Mouse (Mus musculus) lung, embryonic 14.5 days (tissue): ENCODE data around the gene Habp2. TPM values are rescaled to one million over a fixed set of nuclear protein-coding genes. Genes with fewer than 3 reads are reported as not detected.
A peak's percentile ranks its signal among the peaks of the same experiment; 100 is the strongest.

Experiments used
- ATAC-seq: fragments of 200-750 bp; cut with Nextera tagmentation; 2 replicates; pipeline ENCODE4 v1.8.0; 2017; ENCODE audit warnings: mild to moderate bottlenecking, moderate TSS enrichment, moderate library complexity; ENCODE audit not compliant: insufficient read depth
- DNase-seq: peaks from one replicate; pipeline ENCODE4 v3.0.0-alpha.2; 2015
- H3K27ac ChIP-seq: fragments of 300-500 bp; sonication (generic); 2 replicates; pipeline ENCODE4 v1.5.1; 2014; ENCODE audit warnings: low read depth, mild to moderate bottlenecking, moderate library complexity
- H3K27me3 ChIP-seq: fragments of 300-500 bp; sonication (generic); 2 replicates; pipeline ENCODE4 v1.6.1; 2014; ENCODE audit warnings: low read length, control low read depth; ENCODE audit not compliant: insufficient read depth
- H3K36me3 ChIP-seq: fragments of 300-500 bp; sonication (generic); 2 replicates; pipeline ENCODE4 v1.6.1; 2014; ENCODE audit warnings: control low read depth; ENCODE audit not compliant: insufficient read depth
- H3K4me1 ChIP-seq: fragments of 300-500 bp; sonication (generic); 2 replicates; pipeline ENCODE4 v1.6.1; 2014; ENCODE audit warnings: antibody characterized with exemption, control low read depth; ENCODE audit not compliant: insufficient read depth
- H3K4me2 ChIP-seq: fragments of 300-500 bp; sonication (generic); 2 replicates; pipeline ENCODE4 v1.6.1; 2014; ENCODE audit warnings: mild to moderate bottlenecking
- H3K4me3 ChIP-seq: fragments of 300-500 bp; sonication (generic); 2 replicates; pipeline ENCODE4 v1.5.1; 2014; ENCODE audit warnings: low read depth, low read length
- H3K9ac ChIP-seq: fragments of 300-500 bp; sonication (generic); 2 replicates; pipeline ENCODE4 v1.6.1; 2014
- H3K9me3 ChIP-seq: fragments of 300-500 bp; sonication (generic); 2 replicates; pipeline ENCODE4 v1.6.1; 2016; ENCODE audit warnings: low read depth, low read length, control low read depth
- CTCF ChIP-seq: IDR thresholded peaks from 2 replicates; pipeline ENCODE4 v1.5.1; 2016; ENCODE audit warnings: antibody characterized with exemption, low read depth
- WGBS: fragments of 180-500 bp; shearing (Covaris S2); extraction: QIAGEN DNeasy Blood & Tissue Kit; methylation state at CpG from one replicate; pipeline ENCODE4 v1.1.7; 2014; 5-methylcytosine and 5-hydroxymethylcytosine counted together
- polyA plus RNA-seq: library from polyadenylated mRNA; unstranded; fragments of >200 nt; fragmentation: Nextera tagmentation; extraction: Ambion mirVana; gene quantifications from 2 replicates; pipeline ENCODE4 v1.2.1, GENCODE M21; 2014

Gene Habp2
- polyA plus RNA-seq, 1 experiment from 2014 or later = 3.1 TPM

- H3K27me3 ChIP-seq = no peaks in the 10 kb centered on the region
- no peak overlapping the region for H3K4me3 ChIP-seq
- H3K9ac ChIP-seq = no peak overlapping the region
- H3K4me2 ChIP-seq = no peak overlapping the region
- no peak for TF ChIP-seq CTCF
- no peak overlapping the region for H3K27ac ChIP-seq
- no peaks in the 10 kb centered on the region for H3K4me1 ChIP-seq
- DNase-seq (no peak), ATAC-seq (no peak)
- WGBS = 60% methylated on average over 11 of the region's 11 CpGs
- H3K9me3 ChIP-seq = no peaks in the 10 kb centered on the region
- H3K36me3 ChIP-seq = no peaks in the 10 kb centered on the region
These were observed 8.6 kb upstream of the Habp2 start for GRCm38 (mm10) chr19:56278366-56278765.

GRCm38 (mm10) chr19:56285222-56285621 is 1.7 kb upstream of the Habp2 start:
- no peak overlapping the region for H3K27ac ChIP-seq
- 51% methylated on average over 4 of the region's 4 CpGs for WGBS
- H3K4me3 ChIP-seq = no peak overlapping the region
- H3K27me3 ChIP-seq = no peaks in the 10 kb centered on the region
- no peak for TF ChIP-seq CTCF
- H3K4me1 ChIP-seq = no peaks in the 10 kb centered on the region
- no peaks in the 10 kb centered on the region for H3K36me3 ChIP-seq
- no peaks in the 10 kb centered on the region for H3K9me3 ChIP-seq
- DNase-seq (no peak), ATAC-seq (no peak)
- H3K9ac ChIP-seq = no peak overlapping the region
- H3K4me2 ChIP-seq = no peak overlapping the region

DNA sequence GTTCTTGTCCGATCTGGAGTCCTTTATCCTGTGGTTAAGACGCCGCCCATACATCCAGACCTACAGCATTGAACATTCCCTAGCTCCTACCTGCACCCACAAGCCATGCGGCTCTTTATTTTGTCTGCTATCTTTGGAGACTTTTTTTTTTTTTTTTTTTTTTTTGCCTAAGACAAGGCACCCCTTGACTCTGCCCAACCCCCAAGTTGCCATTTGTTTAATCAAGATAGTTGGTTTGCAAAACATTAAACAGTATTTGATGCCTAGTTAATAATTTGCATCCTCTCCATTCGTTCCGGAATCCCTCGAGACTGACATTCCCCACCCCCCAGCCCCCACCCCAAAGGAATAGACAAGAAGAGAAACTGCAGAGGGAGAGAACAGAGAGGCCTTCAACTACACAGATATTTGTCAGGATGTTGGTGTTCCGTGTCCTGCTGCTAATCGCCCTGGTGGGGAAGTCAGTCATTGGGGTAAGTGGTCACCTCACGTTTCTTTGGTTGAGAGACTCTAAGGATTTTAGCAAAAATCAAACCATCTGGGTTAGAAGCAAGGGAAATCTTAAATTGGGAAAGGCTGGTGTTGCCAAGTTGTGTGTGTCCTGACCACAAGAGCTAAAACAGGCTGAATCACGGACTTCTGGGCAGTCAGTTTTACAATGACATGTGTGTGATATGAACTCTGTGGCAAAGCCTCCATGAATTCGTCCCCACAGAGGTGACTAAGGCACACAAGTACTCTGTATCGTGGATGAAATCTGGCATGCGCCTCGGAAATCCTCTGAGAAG is 837 bp downstream of the Habp2 start:
- Histone ChIP-seq H3K27me3 (no peaks in the 10 kb centered on the region), H3K36me3 (no peaks in the 10 kb centered on the region), H3K4me3 (no peak overlapping the region), H3K4me2 (no peak overlapping the region), H3K9me3 (no peaks in the 10 kb centered on the region), H3K9ac (no peak overlapping the region), H3K27ac (no peak overlapping the region), H3K4me1 (no peaks in the 10 kb centered on the region)
- DNase-seq (no peak), ATAC-seq (no peak)
- no peak for TF ChIP-seq CTCF
- 60% methylated on average over 15 of the region's 15 CpGs for WGBS

GRCm38 (mm10) chr19:56288436-56288835 is 1.5 kb downstream of the Habp2 start:
- H3K4me3 ChIP-seq = no peak overlapping the region
- TF ChIP-seq CTCF = no peak
- ATAC-seq (no peak), DNase-seq (no peak)
- H3K9me3 ChIP-seq = no peaks in the 10 kb centered on the region
- H3K36me3 ChIP-seq = no peaks in the 10 kb centered on the region
- no peak overlapping the region for H3K4me2 ChIP-seq
- no peak overlapping the region for H3K9ac ChIP-seq
- no peaks in the 10 kb centered on the region for H3K27me3 ChIP-seq
- 66% methylated on average over 4 of the region's 4 CpGs for WGBS
- H3K4me1 ChIP-seq = no peaks in the 10 kb centered on the region
- H3K27ac ChIP-seq = no peak overlapping the region

DNA sequence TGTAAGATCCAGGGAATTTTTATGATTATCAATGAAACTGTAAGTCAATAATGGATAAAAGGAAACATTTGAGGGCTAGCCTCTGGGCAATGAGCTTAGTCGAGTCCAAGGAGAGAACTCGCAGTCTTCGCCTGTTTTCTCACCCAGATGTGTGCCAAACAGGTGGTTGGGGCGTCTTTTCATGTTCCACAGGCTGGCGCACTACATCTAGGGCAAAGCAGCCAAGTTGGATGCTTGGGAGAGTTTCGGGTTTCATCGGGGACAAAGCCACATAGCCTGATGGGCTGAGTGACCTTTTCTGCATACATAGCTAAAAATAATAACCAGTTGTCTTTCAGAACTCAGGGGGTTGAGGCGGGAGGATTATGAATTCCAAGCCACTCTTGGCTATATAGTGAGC is 2.7 kb downstream of the Habp2 start:
- WGBS = 83% methylated on average over 8 of the region's 8 CpGs
- Histone ChIP-seq H3K4me2 (no peak overlapping the region), H3K4me1 (no peaks in the 10 kb centered on the region)

DNA sequence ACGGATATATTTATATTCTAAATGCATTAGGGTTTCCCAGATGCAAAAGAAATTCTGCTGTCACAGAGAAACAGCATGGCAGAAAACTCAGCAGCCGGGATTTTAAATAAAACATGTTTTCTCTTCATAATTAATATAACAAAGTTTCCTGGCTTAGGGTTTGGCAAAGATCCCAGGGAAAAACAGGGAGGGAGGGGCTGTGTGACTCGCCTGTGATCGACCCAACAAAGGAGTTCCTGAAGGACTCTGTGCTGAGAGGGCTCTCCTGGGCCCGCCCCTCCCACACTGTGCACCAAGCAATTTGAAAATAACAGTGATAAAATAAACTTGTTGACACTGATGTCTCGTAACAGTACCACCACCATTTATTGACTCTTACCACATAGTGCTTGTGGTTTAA is 5.0 kb downstream of the Habp2 start:
- H3K27ac ChIP-seq = no peak overlapping the region
- no peak overlapping the region for H3K4me2 ChIP-seq

More for the DNA sequence above, 2.7 kb downstream of the Habp2 start:
- no peaks in the 10 kb centered on the region for H3K36me3 ChIP-seq
- no peaks in the 10 kb centered on the region for H3K9me3 ChIP-seq
- ATAC-seq = no peak
- no peaks in the 10 kb centered on the region for H3K27me3 ChIP-seq
- no peak overlapping the region for H3K9ac ChIP-seq
- no peak overlapping the region for H3K4me3 ChIP-seq
- no peak for TF ChIP-seq CTCF
- DNase-seq = no peak
- H3K27ac ChIP-seq = no peak overlapping the region

DNA sequence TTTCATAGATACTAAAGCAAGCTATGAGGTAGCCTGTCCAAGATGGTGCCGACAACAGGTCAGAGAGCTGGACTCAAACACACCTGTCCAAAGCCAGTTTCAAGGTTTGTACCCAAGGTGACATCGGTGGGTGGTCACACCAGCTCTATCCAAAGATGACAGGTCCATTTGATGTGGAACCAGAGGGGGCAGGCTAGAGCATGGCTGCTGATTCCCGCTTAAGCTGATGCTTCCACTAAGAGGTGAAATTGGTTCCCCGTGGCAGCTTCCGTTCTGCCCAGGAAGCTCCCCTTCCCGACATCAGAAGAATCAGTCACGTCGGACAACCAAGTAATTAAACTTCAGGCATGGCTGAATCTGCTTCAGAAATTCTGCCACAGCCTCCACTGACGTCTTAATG is 5.4 kb downstream of the Habp2 start:
- no peak for ATAC-seq
- no peak overlapping the region for H3K27ac ChIP-seq
- no peaks in the 10 kb centered on the region for H3K9me3 ChIP-seq
- WGBS = 63% methylated on average over 9 of the region's 9 CpGs
- no peak overlapping the region for H3K4me2 ChIP-seq
- peak; percentile 53 for TF ChIP-seq CTCF
- H3K27me3 ChIP-seq = no peaks in the 10 kb centered on the region
- no peaks in the 10 kb centered on the region for H3K36me3 ChIP-seq
- peak; percentile 48 for DNase-seq
- no peaks in the 10 kb centered on the region for H3K4me1 ChIP-seq
- H3K4me3 ChIP-seq = no peak overlapping the region
- H3K9ac ChIP-seq = no peak overlapping the region

More for the DNA sequence above, 5.0 kb downstream of the Habp2 start:
- WGBS = 20% methylated on average over 6 of the region's 6 CpGs
- peak; percentile 86 for DNase-seq
- Histone ChIP-seq H3K4me3 (no peak overlapping the region), H3K27me3 (no peaks in the 10 kb centered on the region), H3K36me3 (no peaks in the 10 kb centered on the region), H3K9ac (no peak overlapping the region), H3K4me1 (no peaks in the 10 kb centered on the region), H3K9me3 (no peaks in the 10 kb centered on the region)
- peak; percentile 76 for ATAC-seq
- no peak for TF ChIP-seq CTCF
